Mouse (Mus musculus) ovary, postnatal 14 days (tissue): ENCODE measurements at regions not wholly inside any gene's neighbourhood (a gene's known extent, or its start where the extent isn't known, plus 50 kb on each side); places are given as distances from the start of the nearest gene placed in this dataset.

Experiments used
- DNase-seq: peaks from one replicate; pipeline ENCODE4 v3.0.0; 2022; ENCODE audit warnings: low spot score

DNA sequence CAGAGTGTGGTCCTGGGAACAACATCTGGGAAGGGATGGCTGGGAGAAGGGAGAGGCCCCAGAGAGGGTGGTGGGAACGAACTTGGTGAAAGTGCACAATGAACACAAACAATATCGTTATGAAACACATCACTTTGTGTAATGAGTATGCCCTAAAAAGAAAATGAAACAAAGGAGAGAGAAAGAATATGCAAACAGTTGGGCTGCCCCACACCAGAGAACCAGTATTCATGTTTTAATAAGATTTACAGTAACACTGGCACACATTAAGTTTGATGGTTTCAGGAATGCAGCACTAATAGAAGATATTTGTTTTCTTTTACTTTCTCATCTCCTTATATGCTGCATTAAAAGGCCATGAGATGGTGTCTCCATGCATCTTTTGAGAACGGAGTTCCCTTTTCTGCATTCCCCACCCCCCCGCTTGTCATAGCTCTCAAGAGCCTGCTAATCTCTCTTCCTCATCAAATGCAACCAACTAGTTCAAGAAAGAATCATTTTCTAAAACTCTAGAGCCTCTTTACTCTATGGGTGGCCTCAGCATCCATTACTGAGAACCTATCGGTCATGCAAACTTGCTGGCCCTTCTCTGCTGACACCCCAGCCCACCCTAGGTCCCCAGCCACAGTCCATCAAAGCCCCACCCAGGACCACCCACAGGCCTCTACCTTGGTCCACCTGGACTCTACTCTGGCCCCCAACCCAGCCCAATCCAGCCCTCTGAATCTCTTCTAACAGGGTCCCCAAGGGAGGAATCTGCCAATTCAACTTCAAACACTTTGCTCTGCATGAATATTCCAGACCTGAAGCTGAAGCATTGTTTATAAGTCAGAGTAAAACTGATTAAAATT is 379.0 kb upstream of the Nrp1 start:
- no peak for DNase-seq

DNA sequence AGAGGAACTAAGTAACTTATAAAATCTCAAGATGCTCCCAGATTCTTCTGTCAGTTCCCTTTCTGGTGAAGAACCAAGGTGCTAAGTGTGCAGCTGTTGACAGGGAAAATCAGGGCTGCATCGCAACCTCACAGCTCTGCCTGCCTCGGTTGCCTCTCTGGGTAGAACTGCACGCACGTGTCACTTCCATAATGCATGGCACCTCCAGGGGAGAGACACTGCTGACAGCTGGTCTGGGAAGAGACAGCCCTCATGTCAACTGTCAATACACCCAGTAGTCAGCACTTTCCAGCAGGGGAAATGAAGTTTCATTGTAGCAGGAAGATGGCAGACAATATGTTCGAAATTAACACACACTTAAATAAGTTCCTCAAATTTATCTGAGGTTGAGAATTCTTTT is 376.2 kb upstream of the Nrp1 start:
- no peak for DNase-seq

DNA sequence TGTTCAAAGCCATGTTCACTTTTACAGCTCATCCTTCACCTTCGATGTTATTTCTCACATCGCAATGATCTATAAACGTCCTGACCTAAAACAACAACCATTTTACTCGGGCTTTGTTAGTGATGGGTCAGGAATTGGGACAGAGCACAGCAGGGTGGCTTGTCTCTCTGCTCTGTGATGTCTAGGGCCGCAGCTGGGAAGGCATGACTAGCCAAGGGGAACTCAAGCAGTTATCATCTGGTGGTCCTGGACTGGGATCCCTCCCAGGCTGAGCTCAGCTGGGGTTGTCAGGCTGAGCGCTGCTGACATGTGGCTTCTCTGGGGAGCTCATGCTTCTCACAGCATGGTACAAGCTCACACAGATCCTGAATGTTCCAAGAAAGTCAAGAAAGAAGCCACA is 372.8 kb upstream of the Nrp1 start:
- no peak for DNase-seq

DNA sequence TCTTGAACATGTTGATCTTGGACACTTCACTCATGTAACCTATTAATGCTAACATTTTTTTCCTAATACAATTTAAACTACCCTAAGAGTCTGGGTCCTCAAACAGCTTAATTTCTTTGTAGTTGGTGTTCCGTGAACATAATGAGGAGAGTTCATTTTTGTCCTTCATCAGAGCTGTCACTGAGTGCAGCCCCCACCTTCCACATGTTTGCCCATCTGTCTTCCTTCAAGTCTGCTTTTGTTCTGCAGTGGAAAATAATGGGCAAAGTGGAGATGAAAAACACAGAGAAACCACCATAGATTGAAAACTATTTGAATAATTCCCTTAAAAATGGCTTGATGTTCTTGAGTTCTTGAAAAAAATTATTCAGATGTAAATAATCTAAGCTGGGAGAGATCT is 369.5 kb upstream of the Nrp1 start:
- no peak for DNase-seq

DNA sequence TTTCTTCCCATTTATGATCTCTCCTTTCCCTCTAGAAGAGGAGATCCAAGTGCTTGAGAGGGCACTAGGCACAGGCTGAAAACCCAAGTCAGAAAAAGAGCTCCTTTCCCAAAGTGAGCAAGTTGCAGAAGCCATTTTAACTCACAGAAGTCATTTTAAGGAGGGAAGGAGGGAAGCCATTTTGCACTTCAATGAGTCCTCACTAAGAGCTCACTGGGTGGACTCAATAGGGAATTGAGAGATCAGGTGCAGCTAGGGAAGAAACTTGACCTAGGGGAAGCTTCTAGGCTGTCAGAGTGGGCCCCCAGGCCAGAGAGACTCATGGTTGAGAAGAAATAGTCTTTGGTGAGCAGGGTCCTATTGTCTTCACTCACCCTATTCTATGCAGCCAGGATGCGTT is 363.5 kb upstream of the Nrp1 start:
- no peak for DNase-seq

DNA sequence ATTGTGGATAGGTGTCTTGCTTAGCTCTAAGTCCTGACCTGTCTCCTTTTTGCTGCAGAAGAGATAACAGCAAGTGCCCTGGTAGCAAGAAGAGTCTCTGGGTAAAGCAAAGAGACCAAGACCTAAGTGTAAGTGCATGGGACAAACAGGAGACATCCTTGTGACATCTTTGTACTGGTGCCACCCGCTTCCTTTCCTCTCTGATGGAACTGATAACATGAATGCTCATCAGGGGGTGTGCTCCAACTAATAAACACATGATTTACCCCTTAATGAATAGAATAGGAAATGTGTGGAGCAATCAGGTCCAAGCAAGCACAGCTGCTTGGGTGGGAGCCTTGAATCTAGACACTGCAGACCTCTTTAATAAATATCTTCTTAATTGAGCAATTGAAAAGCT is 362.9 kb upstream of the Nrp1 start:
- no peak for DNase-seq

DNA sequence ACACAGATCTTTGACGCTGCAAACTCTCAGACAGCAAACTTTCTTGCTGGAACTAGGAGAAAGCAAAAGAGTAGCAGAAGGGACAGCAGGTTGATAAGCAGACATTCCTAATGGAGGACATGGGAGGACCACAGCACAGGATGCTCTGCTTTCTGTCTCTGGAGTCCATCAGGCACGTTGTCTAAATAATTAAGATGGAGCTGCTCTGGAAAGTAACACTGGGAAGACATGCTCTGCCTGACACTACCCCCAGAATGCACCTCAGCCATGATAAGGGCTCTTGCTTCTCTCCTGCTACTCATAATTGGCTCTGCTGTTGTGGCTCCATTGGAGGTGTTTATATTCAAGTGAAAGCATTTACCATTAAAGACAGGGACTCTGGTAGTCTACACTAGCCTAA is 356.0 kb upstream of the Nrp1 start:
- DNase-seq, result no peak

DNA sequence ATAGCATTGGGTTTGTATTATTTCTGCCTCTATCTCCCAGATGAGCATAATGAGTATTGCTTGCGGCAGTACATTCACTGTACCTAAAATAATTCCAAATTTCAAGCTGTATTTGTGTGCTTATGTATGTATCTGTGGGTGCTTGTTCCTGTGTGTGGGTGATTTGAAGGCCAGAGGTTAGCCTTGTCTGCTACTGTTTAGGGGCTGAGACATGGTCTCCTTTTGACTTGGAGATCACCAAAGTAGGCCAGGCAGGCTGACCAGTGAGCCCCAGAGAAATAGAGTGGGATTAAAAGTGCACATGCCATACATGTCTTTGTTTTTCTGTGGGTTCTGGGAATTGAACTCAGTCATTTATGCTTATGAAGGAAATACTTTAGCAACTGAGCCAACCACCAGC is 355.6 kb upstream of the Nrp1 start:
- no peak for DNase-seq

DNA sequence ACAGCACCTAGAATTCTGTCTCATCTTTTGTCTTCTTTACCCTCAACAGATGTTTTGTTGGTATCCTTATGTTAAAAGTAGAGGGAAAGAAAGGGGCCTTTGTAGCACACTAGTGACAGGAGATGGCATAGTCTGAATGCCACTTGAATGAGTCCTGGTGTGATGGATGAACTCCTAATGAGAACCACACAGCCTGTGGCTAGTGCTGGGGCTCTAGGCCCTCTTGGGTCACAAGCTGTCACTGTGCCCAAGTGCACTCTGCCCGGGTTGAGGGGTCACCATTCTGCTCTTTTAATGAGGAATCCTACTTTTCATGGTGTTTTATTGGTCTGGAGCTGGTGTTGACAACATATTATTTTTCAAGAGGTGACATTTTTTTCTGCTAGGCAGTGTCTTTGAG is 355.0 kb upstream of the Nrp1 start:
- DNase-seq, result no peak

DNA sequence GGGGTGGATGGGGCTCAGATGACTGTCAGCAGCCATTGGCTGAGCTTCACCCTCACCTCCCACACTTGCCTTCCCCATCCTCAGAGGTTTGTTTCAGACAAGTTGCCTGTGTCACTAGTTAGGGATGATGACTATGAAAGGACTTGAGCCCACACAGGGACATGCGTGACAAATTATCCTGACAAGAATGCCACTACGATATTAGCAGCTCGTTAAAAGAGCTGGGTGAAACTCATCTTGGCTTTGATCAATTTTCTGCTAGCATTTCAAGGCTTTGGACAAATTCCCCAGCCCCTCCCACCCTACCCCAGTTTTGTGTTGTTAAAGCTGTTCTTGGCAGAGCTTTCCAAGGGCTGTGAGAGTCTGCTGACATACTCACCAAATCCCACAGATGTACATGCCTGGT is 354.5 kb upstream of the Nrp1 start:
- no peak for DNase-seq

DNA sequence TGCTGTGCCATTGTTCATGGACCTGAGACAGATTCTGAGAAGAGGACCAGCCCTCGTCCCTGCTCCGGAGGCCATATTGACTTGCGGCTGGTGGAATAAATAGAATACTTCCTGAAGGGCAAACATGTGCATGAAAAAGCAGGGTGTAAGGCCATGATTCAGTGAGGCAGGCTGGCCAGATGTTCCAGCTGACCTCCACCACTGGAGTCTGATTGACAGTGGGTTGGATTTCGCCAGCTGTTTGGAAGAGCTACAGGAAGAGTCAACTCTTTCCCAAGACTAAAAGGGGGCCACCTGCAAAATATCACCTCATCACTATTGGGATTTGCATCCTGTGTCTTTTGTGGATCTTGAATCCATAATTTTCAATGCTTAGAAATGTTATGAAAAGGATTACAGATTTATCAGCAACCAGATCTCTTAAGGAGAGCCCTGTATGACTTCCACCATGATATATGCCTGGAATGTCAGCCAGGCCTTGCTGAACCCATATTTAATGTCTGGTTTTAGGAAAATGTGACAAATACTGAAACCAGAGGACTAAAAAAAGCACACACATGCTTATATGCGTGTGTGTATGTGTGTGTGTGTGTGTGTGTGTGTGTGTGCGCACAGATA is 348.9 kb upstream of the Nrp1 start:
- no peak for DNase-seq

DNA sequence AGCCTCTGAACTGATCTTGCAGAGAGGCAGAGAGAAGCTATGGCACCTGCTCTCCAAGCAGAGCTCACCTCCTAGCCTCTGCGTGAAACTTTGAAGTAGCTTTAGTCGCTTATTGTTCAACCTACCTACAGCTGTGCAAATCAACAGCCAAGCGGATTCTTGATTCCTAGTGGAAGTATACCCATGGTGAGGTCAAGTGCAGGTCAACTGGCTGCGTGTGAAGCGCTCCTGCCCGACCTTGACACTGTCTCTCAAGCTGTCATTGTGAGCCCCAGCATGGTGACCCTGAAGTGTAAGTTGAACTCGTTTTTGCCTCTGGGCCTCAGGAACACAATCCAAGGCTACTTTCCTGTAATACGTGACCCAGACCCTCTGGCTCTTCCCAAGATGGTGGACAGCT is 341.2 kb upstream of the Nrp1 start:
- DNase-seq, result no peak

DNA sequence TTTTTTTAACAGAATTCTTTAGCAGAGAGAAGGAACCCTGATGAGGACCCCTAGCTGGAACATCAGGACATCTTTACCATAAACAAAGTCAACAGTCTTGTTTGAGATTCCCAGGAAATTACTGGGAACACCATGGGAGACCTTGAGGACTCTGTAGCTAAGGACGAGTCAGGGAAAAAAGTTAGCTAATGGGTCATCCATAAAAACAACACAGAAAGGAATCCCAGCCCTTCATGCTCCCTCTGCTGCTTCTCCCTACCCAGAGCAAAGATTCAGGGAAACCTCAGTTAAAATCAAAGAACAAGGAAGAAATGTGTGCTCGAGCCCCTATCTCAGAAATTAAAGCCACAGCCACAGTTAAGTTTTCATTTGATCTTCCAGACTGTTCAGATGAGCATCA is 334.7 kb upstream of the Nrp1 start:
- no peak for DNase-seq

DNA sequence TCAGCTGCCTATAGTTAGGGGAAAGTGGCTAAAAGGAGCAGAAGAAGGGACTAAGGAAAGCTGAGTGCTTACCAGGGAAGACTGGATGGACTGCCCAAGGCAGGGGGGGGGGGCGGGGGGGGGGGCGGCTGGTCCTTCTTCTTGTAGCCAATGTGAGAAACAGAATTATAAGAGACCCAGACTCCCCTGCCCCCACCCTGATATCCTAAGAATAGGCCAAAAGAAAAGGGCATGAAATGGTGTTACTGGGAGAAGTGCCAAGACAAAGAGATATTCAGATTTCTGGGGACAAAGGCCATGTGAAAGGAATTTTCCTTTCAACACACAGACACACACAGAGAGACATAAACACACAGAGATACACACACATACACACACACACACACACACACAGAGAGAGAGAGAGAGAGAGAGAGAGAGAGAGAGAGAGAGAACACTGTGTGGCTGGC is 333.6 kb upstream of the Nrp1 start:
- DNase-seq, result no peak

DNA sequence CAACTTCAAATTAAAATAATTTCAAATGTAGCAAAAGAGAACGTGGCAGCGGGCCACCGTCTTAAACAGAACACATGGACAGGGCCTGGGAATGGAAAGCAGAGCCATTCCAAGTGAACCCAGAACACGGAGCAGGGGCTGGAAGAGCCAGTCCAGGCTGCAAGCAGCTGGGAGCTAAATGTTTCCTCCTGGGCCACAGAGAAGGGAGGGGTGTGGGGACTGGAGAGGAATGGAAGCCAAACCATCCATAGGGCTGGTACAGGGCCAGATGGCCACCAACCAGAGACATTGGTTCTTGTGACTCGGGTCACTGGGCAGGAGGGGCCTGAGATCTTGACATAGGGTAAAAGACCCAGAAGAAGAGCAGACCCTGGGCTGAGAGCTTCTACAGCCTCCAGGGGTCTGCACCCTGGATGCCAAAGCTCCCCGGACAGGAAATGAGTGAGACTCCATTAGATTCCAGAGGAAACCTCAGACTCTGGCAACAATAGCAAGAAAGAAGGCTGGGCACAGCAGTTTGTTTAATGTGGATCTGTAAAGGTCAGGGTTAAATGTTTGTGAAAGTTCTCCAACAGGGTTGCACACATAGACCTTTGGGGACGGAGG is 333.1 kb upstream of the Nrp1 start:
- peak; percentile 45 for DNase-seq

DNA sequence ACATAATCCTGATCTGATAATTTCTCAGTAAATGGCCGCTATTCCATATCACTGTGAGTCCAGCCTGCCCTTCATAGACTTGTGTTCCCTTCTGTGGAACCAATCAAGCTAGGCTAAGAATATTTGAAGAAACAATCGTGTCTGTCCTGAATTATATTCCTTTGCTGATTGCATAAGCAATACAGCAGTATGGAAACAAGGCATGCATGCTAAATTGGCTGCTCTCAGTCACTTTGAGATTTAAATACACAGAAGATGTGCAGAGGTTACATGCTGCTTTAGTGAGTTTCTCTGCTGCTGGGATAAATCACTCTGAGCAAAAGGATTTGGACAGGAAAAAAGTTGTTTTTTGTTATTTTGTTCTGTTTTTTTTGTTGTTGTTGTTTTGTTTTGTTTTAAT is 331.4 kb upstream of the Nrp1 start:
- no peak for DNase-seq

DNA sequence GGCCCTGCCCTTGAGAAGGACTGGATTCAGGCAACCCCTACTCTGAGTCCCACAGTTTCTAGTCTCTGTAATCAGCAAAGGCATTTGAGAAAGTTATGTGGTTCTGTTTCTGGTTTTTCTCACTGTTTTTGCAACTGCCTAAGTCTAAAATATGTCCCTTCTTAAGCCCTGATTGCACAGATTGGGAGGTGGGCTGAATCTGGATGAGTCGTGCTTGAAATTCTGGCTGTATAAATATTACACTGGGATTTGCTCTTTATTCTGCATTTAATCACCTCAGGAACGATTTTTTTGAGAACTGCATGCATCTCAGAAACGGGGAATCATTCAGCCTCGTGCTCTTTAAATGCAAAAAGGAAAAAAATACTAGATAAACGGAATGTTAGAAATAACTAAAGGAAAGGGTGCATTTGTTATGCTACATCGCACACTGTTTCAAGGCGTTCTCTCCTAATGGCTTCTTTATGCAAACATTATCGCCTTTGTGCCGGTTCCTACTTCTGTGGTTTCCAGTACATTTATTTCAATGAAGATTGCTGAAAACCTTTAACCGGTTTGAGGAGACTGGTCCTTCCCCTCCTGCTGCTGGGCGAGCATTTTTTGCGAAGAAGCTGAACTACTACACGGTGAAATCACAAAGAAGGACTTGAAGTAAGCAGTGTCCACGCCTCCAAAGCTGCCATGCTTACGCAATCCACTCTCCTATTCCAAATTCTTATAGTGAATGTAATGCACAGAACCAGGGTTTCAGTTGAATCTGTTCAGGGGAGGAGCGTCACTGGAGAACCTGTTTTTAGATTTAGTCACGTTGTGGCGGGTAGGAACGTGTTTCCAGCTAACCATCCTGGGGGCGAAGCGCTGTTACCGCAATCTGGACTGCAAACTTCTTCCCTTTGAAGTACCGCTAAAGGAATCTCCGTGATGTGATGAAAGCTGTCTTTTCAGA is 327.8 kb upstream of the Nrp1 start:
- no peak for DNase-seq

DNA sequence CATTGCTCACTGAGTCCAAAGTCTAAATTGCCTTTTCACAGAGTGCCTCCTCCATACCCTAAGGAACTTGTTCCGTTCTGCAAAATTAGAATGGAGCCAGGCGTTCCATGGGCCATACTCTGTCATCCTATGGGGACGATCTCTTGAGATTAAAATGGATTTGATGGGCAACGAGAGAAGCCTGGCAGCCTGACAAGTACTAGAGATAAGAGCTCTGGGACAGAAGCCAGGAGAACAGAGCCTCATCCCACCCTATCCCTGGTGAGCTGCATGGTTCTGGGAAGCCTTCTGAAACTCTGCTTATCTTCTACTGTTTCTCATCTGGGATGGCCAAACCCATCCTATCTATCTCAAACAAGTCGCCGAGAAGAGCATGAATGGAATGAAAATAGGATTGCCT is 324.3 kb upstream of the Nrp1 start:
- no peak for DNase-seq

DNA sequence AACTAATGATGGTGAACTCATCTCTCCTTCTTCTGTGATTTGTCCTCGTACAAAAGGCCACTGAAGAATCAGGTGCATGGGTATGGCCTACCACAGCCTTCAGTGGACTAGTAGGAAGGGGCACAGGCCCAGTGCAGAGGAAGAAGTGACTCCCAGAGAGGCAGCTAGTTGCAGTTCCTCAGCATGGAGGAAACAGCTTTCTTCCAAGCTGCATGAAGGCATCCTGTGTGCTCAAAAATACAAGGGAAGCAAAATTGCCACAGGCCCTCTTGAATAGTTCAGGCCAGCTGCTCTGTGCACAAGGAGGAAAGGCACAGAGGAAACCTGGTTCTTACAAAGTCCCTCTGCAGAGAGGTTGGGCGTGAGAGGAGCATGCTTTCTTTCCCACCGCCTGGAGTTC is 322.7 kb upstream of the Nrp1 start:
- no peak for DNase-seq

DNA sequence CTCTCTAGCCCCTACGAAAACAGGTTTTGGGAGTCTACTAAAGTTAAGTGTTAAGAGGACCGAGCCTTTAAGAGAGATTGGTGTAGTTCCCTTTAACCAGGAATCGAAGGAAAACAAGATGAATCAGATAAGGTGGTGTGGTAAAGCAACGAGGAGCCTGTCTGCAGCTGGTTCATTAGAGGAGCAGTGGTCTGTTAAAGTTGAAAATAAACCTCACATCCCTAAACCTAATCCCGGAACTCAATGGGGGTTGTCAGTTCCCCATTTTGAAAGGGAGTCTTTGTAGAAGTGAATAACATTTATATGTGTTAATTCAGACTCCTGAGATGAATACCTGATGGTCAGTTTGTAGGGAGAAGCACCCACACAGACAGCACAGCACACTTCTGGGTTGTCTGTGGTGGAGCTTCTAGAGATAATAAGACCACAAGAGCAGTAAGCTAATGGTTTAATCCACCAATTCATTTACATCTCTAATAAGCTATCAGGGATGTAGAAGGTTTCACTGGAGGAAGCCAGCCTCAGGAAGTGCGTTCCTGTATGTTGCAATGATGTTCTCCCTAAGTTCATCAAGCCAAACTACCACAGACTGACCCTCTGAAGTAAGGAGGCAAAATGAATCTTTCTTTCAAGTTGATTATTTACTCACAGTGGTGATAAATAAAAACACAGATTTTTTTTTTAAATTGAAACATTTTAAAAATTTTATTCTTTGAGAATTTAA is 318.9 kb upstream of the Nrp1 start:
- no peak for DNase-seq

DNA sequence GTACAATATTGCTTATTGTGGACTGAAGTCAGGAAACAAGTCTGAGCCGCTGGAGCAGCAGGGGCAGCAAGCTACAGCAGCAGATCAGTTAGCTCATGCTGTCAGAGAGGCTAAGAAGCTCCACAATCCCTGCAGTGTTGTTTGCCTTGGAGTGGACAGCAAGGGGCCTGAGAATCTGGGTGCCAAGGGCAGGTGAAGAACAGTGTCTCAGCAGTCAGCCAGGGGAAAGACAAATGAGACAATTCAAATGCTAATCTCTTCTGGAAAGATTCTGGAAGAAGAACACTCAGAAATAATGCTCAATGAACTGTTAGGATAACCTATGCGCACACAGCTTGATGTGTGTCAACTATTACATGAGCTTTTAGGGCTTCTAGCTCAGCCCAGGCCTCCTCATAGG is 315.5 kb upstream of the Nrp1 start:
- no peak for DNase-seq

DNA sequence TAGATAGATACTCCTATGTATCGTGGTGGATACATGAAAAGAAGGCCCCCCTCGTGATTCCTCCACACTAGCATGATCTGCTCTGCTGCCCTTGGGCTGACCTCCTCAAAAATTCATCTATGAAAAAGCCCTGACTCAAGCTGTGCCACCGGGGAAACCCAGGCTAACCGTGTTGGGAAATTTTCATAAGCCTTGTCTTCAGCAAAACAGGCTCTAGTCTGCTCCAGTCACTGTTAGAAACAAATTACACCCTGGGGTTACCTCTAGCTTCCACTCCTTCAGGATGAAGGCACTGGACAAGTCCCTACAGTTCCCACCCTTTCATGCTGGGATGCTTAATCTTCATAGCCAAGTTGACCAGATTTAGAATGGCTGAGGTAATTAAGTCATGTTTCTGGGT is 315.0 kb upstream of the Nrp1 start:
- no peak for DNase-seq
